In genomic region chr2:173056882-173057315, GRCm38 (mm10) we compare ENCODE assay signal across 9 mouse cellular contexts. TPM values are rescaled to one million over a fixed set of nuclear protein-coding genes. Genes with fewer than 3 reads are reported as not detected.
DNase-seq lines count a peak whose midpoint lies in the region; ATAC-seq and TF ChIP-seq lines count a peak whose summit lies in the region.
"Had no signal": no experiment of that assay in that cellular context is flagged by ENCODE, and none has a peak within 500 bp of the region (broad histone marks: within the 10 kb centered on the region; RNA-seq: fewer than 3 reads in every experiment).

No protein-coding gene starts in this region.

- no peak for TF ChIP-seq CTCF in liver, embryonic 14.5 days (IDR thresholded peaks at IDR 0.05; ENCODE audit: low read depth)

- no peaks in the 10 kb centered on the region for H3K36me3 ChIP-seq in heart, embryonic 11.5 days (ENCODE audit: control insufficient read depth, insufficient read depth, low read length)
- H3K36me3 ChIP-seq in liver, embryonic 14.5 days (replicated peaks; ENCODE audit: control insufficient read depth, insufficient read depth, low read depth): no peaks in the 10 kb centered on the region

- 55% methylated on average over 11 of the region's 11 CpGs for WGBS in heart, embryonic 11.5 days (ENCODE audit: insufficient replicate concordance)
- WGBS in liver, embryonic 14.5 days (ENCODE audit: insufficient replicate concordance): 23% methylated on average over 11 of the region's 11 CpGs

- no peak overlapping the region for H3K9ac ChIP-seq in heart, embryonic 11.5 days (ENCODE audit: low read depth, low read length)
- no peak overlapping the region for H3K9ac ChIP-seq in liver, embryonic 14.5 days (replicated peaks)

- H3K9me3 ChIP-seq in heart, embryonic 11.5 days (replicated peaks; ENCODE audit: control insufficient read depth, low read length): no peaks in the 10 kb centered on the region
- no peaks in the 10 kb centered on the region for H3K9me3 ChIP-seq in liver, embryonic 14.5 days (ENCODE audit: control insufficient read depth, low read length)

- ATAC-seq in heart, embryonic 11.5 days (replicated peaks; ENCODE audit: insufficient number of reproducible peaks, low FRiP score, low TSS enrichment): peak; percentile 12; the same call in 1 of the 2 replicates
- peak; percentile 69 for ATAC-seq in common myeloid progenitor, adult 5-6 weeks (replicated peaks; ENCODE audit: low read depth, poor library complexity, severe bottlenecking)
- peak; percentile 81 for ATAC-seq in liver, embryonic 14.5 days (ENCODE audit: insufficient read depth)

- H3K4me3 ChIP-seq in heart, embryonic 11.5 days (ENCODE audit: low read depth, low read length): no peak overlapping the region
- H3K4me3 ChIP-seq in liver, embryonic 14.5 days (ENCODE audit: insufficient read depth in 1 of 2, low read depth in 2 of 2, low read length in 2 of 2): no peak overlapping the region

- TF ChIP-seq EP300 in liver, embryonic 14.5 days (IDR thresholded peaks at IDR 0.05; ENCODE audit: low read depth): no peak

- H3K4me2 ChIP-seq in heart, embryonic 11.5 days: no peak overlapping the region
- peak overlapping the region; percentile 4; the same call in 1 of the 2 replicates for H3K4me2 ChIP-seq in liver, embryonic 14.5 days (ENCODE audit: low read depth)

- no peaks in the 10 kb centered on the region for H3K27me3 ChIP-seq in heart, embryonic 11.5 days (ENCODE audit: control insufficient read depth, insufficient read depth, low read length)
- H3K27me3 ChIP-seq in liver, embryonic 14.5 days (ENCODE audit: control insufficient read depth, insufficient read depth, low read length): no peaks in the 10 kb centered on the region

- DNase-seq in heart, adult 18-20 months: no peak
- DNase-seq in A20 (ENCODE audit: low read depth, low spot score): peak; percentile 87
- DNase-seq in liver, embryonic 14.5 days (ENCODE audit: low read depth in 3 of 3, low spot score in 3 of 3): peak; percentile 63 to 74 (median 65)
- no peak for DNase-seq in urinary bladder, adult 2 months (ENCODE audit: low spot score)
- no peak for DNase-seq in kidney, adult 9 months
- DNase-seq in lung, postnatal 10 days: no peak
- DNase-seq: layer of hippocampus, postnatal 36 days had no signal

- H3K27ac ChIP-seq in heart, embryonic 11.5 days (ENCODE audit: low read depth, low read length): peak overlapping the region; percentile 86
- no peak overlapping the region for H3K27ac ChIP-seq in liver, embryonic 14.5 days

- H3K4me1 ChIP-seq in heart, embryonic 11.5 days (ENCODE audit: control insufficient read depth, insufficient read depth, low read length): peaks cover 41% of the 10 kb centered on the region
- peaks cover 19 to 36% of the 10 kb centered on the region in 2 experiments for H3K4me1 ChIP-seq in liver, embryonic 14.5 days (replicated peaks; ENCODE audit: control insufficient read depth in 2 of 2, insufficient read depth in 2 of 2, low read length in 1 of 2)

RNA-seq across cellular contexts. Expression of gene Rbm38, which starts 36.6 kb away (rescaled TPM):
- 161 and 169 TPM in 2 replicates for polyA plus RNA-seq in heart, embryonic 11.5 days (2014; fragmentation: Nextera tagmentation; extraction: Ambion mirVana)
- total RNA-seq in heart, adult 18-20 months (2021): 100 to 1,000 TPM; 171 to 173 TPM
- 54.5 and 69.9 TPM in 2 replicates for total RNA-seq in common myeloid progenitor, adult 5-6 weeks (2017)
- polyA plus RNA-seq in liver, embryonic 14.5 days (2012; rRNA removed): 274 and 315 TPM in 2 replicates
- polyA plus RNA-seq in liver, embryonic 14.5 days (2014; fragmentation: Nextera tagmentation; extraction: Ambion mirVana): 270 and 320 TPM in 2 replicates
- 72.9 and 109 TPM in 2 replicates for polyA plus RNA-seq in urinary bladder, adult 2 months (2012; rRNA removed)

RNA-seq across cellular contexts. Expression of gene Rae1, which starts 57.0 kb away (rescaled TPM):
- polyA plus RNA-seq in heart, embryonic 11.5 days (2014; fragmentation: Nextera tagmentation; extraction: Ambion mirVana): 114 and 118 TPM in 2 replicates
- 10 to 100 TPM; 21.5 to 21.8 TPM for total RNA-seq in heart, adult 18-20 months (2021)
- total RNA-seq in common myeloid progenitor, adult 5-6 weeks (2017): 87.9 and 91.3 TPM in 2 replicates
- 39.4 and 45.9 TPM in 2 replicates for polyA plus RNA-seq in liver, embryonic 14.5 days (2012; rRNA removed)
- polyA plus RNA-seq in liver, embryonic 14.5 days (2014; fragmentation: Nextera tagmentation; extraction: Ambion mirVana): 65.3 and 71.1 TPM in 2 replicates
- polyA plus RNA-seq in urinary bladder, adult 2 months (2012; rRNA removed): 51.7 and 64.4 TPM in 2 replicates

Comparison
In these comparisons a context has a peak if more than half of its experiments do, and no peak if none do; other contexts are left out.
1. ATAC-seq: peak in every context shown above with its lines; median percentile 81 in liver, embryonic 14.5 days; 69 in common myeloid progenitor, adult 5-6 weeks; 12 in heart, embryonic 11.5 days.
2. DNase-seq: peak in A20 (single experiment) and liver, embryonic 14.5 days (3 of 3); none in heart, adult 18-20 months (0 of 2), urinary bladder, adult 2 months (single experiment), kidney, adult 9 months (single experiment) and lung, postnatal 10 days (single experiment).